Mouse (Mus musculus) liver, adult 2 months (tissue): ENCODE measurements around the gene Col15a1.

Source experiments
- CTCF ChIP-seq: fragments of 200-500 bp; IDR thresholded peaks from 2 replicates; pipeline ENCODE4 v1.5.1; 2011; ENCODE audit warnings: low read depth, low read length, control low read depth
- POLR2A ChIP-seq: fragments of 200-500 bp; IDR thresholded peaks from 2 replicates; pipeline ENCODE4 v1.6.1; 2011; ENCODE audit warnings: low read length, control low read depth; ENCODE audit not compliant: insufficient read depth; ENCODE audit errors: extremely low read depth

DNA sequence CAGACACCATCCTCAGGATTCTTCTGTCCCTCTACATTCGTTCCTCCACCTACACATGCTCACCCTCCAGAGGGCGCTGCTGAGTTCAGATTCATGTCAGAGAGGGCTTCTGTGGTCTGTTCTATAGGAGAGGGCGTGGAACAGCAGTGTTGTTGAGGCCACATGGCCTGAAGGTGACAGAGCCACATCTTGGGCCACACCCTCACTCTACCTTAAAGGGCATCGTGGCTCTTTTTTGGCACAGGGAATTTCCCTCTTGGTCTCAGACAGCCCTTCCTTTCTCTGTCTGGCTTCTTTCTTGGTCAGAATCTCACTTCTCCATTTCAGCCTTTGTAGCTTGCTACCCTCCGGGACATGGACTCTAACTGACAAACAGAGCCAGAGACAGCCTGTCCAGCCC is 43.1 kb downstream of the Col15a1 start:
- TF ChIP-seq POLR2A (no peak), CTCF (peak; percentile 76)
